Mouse (Mus musculus): ENCODE measurements around the gene Parp8. TPM values are rescaled to one million over a fixed set of nuclear protein-coding genes. Genes with fewer than 3 reads are reported as not detected.

Parp8 gene
- polyA plus RNA-seq, 1 experiment from 2014 or later, result 6.3 TPM

- no peaks in the 10 kb centered on the region for H3K4me1 ChIP-seq (replicated peaks; ENCODE audit: control insufficient read depth, insufficient read depth, low read length)
- H3K27ac ChIP-seq (ENCODE audit: low read depth, low read length), result no peak overlapping the region
- no peak for ATAC-seq (replicated peaks; ENCODE audit: low FRiP score)
- H3K36me3 ChIP-seq (ENCODE audit: control insufficient read depth, insufficient read depth, low read length), result no peaks in the 10 kb centered on the region
- H3K4me3 ChIP-seq (ENCODE audit: low read depth, low read length), result no peak overlapping the region
- no peaks in the 10 kb centered on the region for H3K27me3 ChIP-seq (replicated peaks; ENCODE audit: control insufficient read depth, insufficient read depth, low read length)
- no peaks in the 10 kb centered on the region for H3K9me3 ChIP-seq (ENCODE audit: control insufficient read depth, low read length)
- DNase-seq (ENCODE audit: low spot score), result no peak
- H3K9ac ChIP-seq (ENCODE audit: low read depth, low read length), result no peak overlapping the region
- no peak overlapping the region for H3K4me2 ChIP-seq
- WGBS, result 82% methylated on average over 15 of the region's 15 CpGs
Observed at GRCm38 (mm10) chr13:116962480-116963462, 62.6 kb downstream of the Parp8 start.

- DNase-seq (ENCODE audit: low spot score) (no peak), ATAC-seq (replicated peaks; ENCODE audit: low FRiP score) (no peak)
- WGBS, result 85% methylated on average over 7 of the region's 7 CpGs
- Histone ChIP-seq H3K9ac (ENCODE audit: low read depth, low read length) (no peak overlapping the region), H3K9me3 (ENCODE audit: control insufficient read depth, low read length) (no peaks in the 10 kb centered on the region), H3K27ac (ENCODE audit: low read depth, low read length) (no peak overlapping the region), H3K4me3 (ENCODE audit: low read depth, low read length) (no peak overlapping the region), H3K36me3 (ENCODE audit: control insufficient read depth, insufficient read depth, low read length) (no peaks in the 10 kb centered on the region), H3K27me3 (replicated peaks; ENCODE audit: control insufficient read depth, insufficient read depth, low read length) (no peaks in the 10 kb centered on the region), H3K4me2 (no peak overlapping the region), H3K4me1 (replicated peaks; ENCODE audit: control insufficient read depth, insufficient read depth, low read length) (no peaks in the 10 kb centered on the region)
Observed at GRCm38 (mm10) chr13:116958776-116959589, 66.4 kb downstream of the Parp8 start.

- ATAC-seq (replicated peaks; ENCODE audit: low FRiP score) (no peak), DNase-seq (ENCODE audit: low spot score) (no peak)
- H3K36me3 ChIP-seq (ENCODE audit: control insufficient read depth, insufficient read depth, low read length), result no peaks in the 10 kb centered on the region
- H3K4me2 ChIP-seq, result no peak overlapping the region
- no peak overlapping the region for H3K9ac ChIP-seq (ENCODE audit: low read depth, low read length)
- WGBS, result 75% methylated on average over 3 of the region's 3 CpGs
- H3K9me3 ChIP-seq (ENCODE audit: control insufficient read depth, low read length), result no peaks in the 10 kb centered on the region
- H3K27ac ChIP-seq (ENCODE audit: low read depth, low read length), result no peak overlapping the region
- no peaks in the 10 kb centered on the region for H3K27me3 ChIP-seq (replicated peaks; ENCODE audit: control insufficient read depth, insufficient read depth, low read length)
- no peaks in the 10 kb centered on the region for H3K4me1 ChIP-seq (replicated peaks; ENCODE audit: control insufficient read depth, insufficient read depth, low read length)
- H3K4me3 ChIP-seq (ENCODE audit: low read depth, low read length), result no peak overlapping the region
Observed at GRCm38 (mm10) chr13:116957577-116957976, 67.8 kb downstream of the Parp8 start.

- Histone ChIP-seq H3K27ac (ENCODE audit: low read depth, low read length) (no peak overlapping the region), H3K36me3 (ENCODE audit: control insufficient read depth, insufficient read depth, low read length) (no peaks in the 10 kb centered on the region), H3K9me3 (ENCODE audit: control insufficient read depth, low read length) (no peaks in the 10 kb centered on the region), H3K9ac (ENCODE audit: low read depth, low read length) (no peak overlapping the region), H3K4me1 (replicated peaks; ENCODE audit: control insufficient read depth, insufficient read depth, low read length) (no peaks in the 10 kb centered on the region), H3K27me3 (replicated peaks; ENCODE audit: control insufficient read depth, insufficient read depth, low read length) (no peaks in the 10 kb centered on the region), H3K4me3 (ENCODE audit: low read depth, low read length) (no peak overlapping the region), H3K4me2 (no peak overlapping the region)
- no peak for ATAC-seq (replicated peaks; ENCODE audit: low FRiP score)
- WGBS, result 90% methylated on average over 3 of the region's 3 CpGs
- no peak for DNase-seq (ENCODE audit: low spot score)
Observed at GRCm38 (mm10) chr13:116951336-116951735, 74.0 kb downstream of the Parp8 start.

DNA sequence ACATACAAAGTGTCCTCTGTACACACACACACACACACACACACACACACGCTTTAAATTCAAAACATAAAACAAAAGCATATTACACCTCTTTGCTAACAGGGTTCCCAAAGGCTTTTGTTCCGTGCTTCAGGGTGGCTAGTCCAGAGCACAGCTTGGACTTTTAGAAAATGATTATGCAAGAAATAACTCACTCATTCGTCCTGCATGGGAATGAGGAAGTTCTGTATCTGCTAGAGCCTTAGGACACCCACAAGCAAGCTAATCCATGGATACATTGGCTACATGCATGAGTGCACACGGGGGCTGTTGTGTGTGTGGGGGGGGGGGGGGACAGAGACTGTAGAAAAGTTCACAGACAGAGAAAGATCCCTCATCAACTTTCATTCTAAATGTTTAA lies 75.8 kb downstream of the Parp8 start:
- no peak overlapping the region for H3K9ac ChIP-seq (ENCODE audit: low read depth, low read length)
- no peak overlapping the region for H3K4me2 ChIP-seq
- DNase-seq (ENCODE audit: low spot score) (no peak), ATAC-seq (replicated peaks; ENCODE audit: low FRiP score) (no peak)
- no peaks in the 10 kb centered on the region for H3K9me3 ChIP-seq (ENCODE audit: control insufficient read depth, low read length)
- H3K4me1 ChIP-seq (replicated peaks; ENCODE audit: control insufficient read depth, insufficient read depth, low read length), result no peaks in the 10 kb centered on the region
- 65% methylated on average over 4 of the region's 4 CpGs for WGBS
- H3K36me3 ChIP-seq (ENCODE audit: control insufficient read depth, insufficient read depth, low read length), result no peaks in the 10 kb centered on the region
- no peak overlapping the region for H3K4me3 ChIP-seq (ENCODE audit: low read depth, low read length)
- H3K27me3 ChIP-seq (replicated peaks; ENCODE audit: control insufficient read depth, insufficient read depth, low read length), result no peaks in the 10 kb centered on the region
- H3K27ac ChIP-seq (ENCODE audit: low read depth, low read length), result no peak overlapping the region

GRCm38 (mm10) chr13:116949056-116949455 lies 76.3 kb downstream of the Parp8 start:
- no peak for ATAC-seq (replicated peaks; ENCODE audit: low FRiP score)
- H3K27ac ChIP-seq (ENCODE audit: low read depth, low read length), result no peak overlapping the region
- H3K27me3 ChIP-seq (replicated peaks; ENCODE audit: control insufficient read depth, insufficient read depth, low read length), result no peaks in the 10 kb centered on the region
- no peaks in the 10 kb centered on the region for H3K36me3 ChIP-seq (ENCODE audit: control insufficient read depth, insufficient read depth, low read length)
- H3K4me3 ChIP-seq (ENCODE audit: low read depth, low read length), result no peak overlapping the region
- no peak overlapping the region for H3K4me2 ChIP-seq
- no peak for DNase-seq (ENCODE audit: low spot score)
- H3K4me1 ChIP-seq (replicated peaks; ENCODE audit: control insufficient read depth, insufficient read depth, low read length), result no peaks in the 10 kb centered on the region
- no peaks in the 10 kb centered on the region for H3K9me3 ChIP-seq (ENCODE audit: control insufficient read depth, low read length)
- 89% methylated on average over 6 of the region's 6 CpGs for WGBS
- no peak overlapping the region for H3K9ac ChIP-seq (ENCODE audit: low read depth, low read length)

DNA sequence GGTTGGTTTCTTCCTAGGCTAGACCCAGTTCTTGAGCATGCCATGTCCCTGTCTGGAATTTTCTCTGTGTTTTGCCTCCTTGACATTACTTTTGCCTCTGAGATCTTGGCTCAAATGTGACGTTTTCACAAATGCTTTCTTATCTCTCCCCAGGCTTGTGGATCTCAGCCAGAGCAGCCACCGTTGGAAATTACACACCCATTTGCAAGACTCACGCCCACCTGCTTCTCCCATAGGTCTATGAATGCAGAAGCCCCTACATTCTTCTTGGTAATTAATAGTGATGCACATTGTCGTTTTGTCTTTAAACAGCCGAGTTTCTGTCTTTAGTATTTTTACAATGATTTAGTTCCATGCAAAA lies 77.1 kb downstream of the Parp8 start:
- WGBS, result 60% methylated on average over 5 of the region's 5 CpGs
- Histone ChIP-seq H3K27ac (ENCODE audit: low read depth, low read length) (no peak overlapping the region), H3K9me3 (ENCODE audit: control insufficient read depth, low read length) (no peaks in the 10 kb centered on the region), H3K27me3 (replicated peaks; ENCODE audit: control insufficient read depth, insufficient read depth, low read length) (no peaks in the 10 kb centered on the region), H3K36me3 (ENCODE audit: control insufficient read depth, insufficient read depth, low read length) (no peaks in the 10 kb centered on the region), H3K4me3 (ENCODE audit: low read depth, low read length) (no peak overlapping the region), H3K4me1 (replicated peaks; ENCODE audit: control insufficient read depth, insufficient read depth, low read length) (no peaks in the 10 kb centered on the region), H3K9ac (ENCODE audit: low read depth, low read length) (no peak overlapping the region), H3K4me2 (no peak overlapping the region)
- ATAC-seq (replicated peaks; ENCODE audit: low FRiP score), result no peak
- DNase-seq (ENCODE audit: low spot score), result no peak

- H3K27ac ChIP-seq (ENCODE audit: low read depth, low read length), result no peak overlapping the region
- H3K4me3 ChIP-seq (ENCODE audit: low read depth, low read length), result no peak overlapping the region
- no peaks in the 10 kb centered on the region for H3K36me3 ChIP-seq (ENCODE audit: control insufficient read depth, insufficient read depth, low read length)
- ATAC-seq (replicated peaks; ENCODE audit: low FRiP score) (no peak), DNase-seq (ENCODE audit: low spot score) (no peak)
- H3K4me1 ChIP-seq (replicated peaks; ENCODE audit: control insufficient read depth, insufficient read depth, low read length), result no peaks in the 10 kb centered on the region
- H3K9ac ChIP-seq (ENCODE audit: low read depth, low read length), result no peak overlapping the region
- H3K4me2 ChIP-seq, result no peak overlapping the region
- WGBS, result 82% methylated on average over 9 of the region's 9 CpGs
- H3K9me3 ChIP-seq (ENCODE audit: control insufficient read depth, low read length), result no peaks in the 10 kb centered on the region
- H3K27me3 ChIP-seq (replicated peaks; ENCODE audit: control insufficient read depth, insufficient read depth, low read length), result no peaks in the 10 kb centered on the region
Observed at GRCm38 (mm10) chr13:116947611-116948298, 77.6 kb downstream of the Parp8 start.
